Mouse (Mus musculus) bone marrow macrophage, adult 2 months (primary cell): Measurements from ENCODE around the gene Ahcy.

Experiments
- CTCF ChIP-seq: IDR thresholded peaks from 2 replicates; pipeline ENCODE4 v1.5.1; 2012; ENCODE audit warnings: low read depth, mild to moderate bottlenecking, low read length, moderate library complexity
- POLR2A ChIP-seq: IDR thresholded peaks from 2 replicates; pipeline ENCODE4 v1.6.1; 2012; ENCODE audit warnings: mild to moderate bottlenecking, low read depth, low read length, borderline replicate concordance

GRCm38 (mm10) chr2:155018762-155019641 is 55.3 kb downstream of the Ahcy start:
- TF ChIP-seq CTCF (no peak), POLR2A (no peak)
